Mouse (Mus musculus) heart, postnatal 0 days (tissue): ENCODE results near the gene C2cd2.

Source experiments
- CTCF ChIP-seq: IDR thresholded peaks from 2 replicates; pipeline ENCODE4 v1.5.1; 2016; ENCODE audit warnings: antibody characterized with exemption, control low read depth, low read depth
- EP300 ChIP-seq: IDR thresholded peaks from 2 replicates; pipeline ENCODE4 v1.6.1; 2016; ENCODE audit warnings: antibody characterized with exemption, low read depth

DNA sequence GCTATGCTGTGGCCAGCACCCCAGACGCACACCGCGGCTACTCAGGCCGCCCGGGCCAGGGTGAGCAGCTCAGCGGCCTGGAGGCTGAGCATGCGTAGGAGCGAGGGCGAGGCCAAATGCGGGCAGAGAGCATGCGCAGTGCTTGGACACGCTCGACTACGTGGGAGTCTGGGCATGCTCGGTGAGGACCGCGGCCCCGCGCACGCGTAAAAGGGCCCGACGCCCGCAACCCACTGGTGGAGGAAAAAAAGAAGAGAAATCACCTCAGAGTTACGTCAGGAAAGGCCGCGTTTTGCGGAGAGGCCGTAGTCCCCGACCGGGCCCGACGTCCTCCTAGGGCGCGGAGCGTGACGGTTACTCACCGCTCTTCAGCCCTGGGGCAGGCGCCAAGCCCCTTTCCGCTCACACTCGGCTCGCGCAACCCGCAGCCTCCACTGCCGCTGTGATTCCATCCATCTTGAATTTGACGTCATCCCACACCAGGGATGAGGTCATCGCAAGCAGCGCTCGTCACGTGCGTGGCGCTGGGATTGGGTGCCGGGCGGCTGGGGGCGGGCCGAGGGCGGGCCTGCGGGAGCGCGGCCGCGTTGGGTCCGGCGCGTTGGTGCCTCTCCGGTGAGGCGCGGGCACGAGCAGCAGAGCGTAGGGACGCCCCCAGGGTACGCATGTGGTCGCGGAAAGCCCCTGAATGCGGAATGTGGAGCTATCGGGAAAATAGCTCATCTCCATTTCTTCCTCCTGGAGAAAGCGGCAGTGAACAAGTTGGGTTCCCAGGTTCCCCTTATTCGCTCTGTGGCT is at the start of gene C2cd2, which contains the start of gene Zbtb21:
- TF ChIP-seq EP300 (peak; percentile 39; the same call in 1 of the 2 replicates), CTCF (no peak)
